Mouse (Mus musculus) G1E (cell line): ENCODE measurements around the gene Zfp94.

ENCODE experiments used
- CTCF ChIP-seq: IDR thresholded peaks from 2 replicates; pipeline ENCODE4 v1.5.1; 2012; ENCODE audit warnings: low read depth, low read length, inconsistent platforms, mixed read lengths
- GATA1 ChIP-seq: IDR thresholded peaks from 2 replicates; pipeline ENCODE4 v1.6.1; 2012; ENCODE audit warnings: borderline replicate concordance, low read length, inconsistent platforms, mixed read lengths
- GATA2 ChIP-seq: IDR thresholded peaks from 2 replicates; pipeline ENCODE4 v1.6.1; 2012; ENCODE audit warnings: low read depth, low read length, inconsistent platforms, borderline replicate concordance
- TAL1 ChIP-seq: conservative IDR thresholded peaks from 2 replicates; pipeline ENCODE4 v1.6.1; 2012; ENCODE audit warnings: low read depth, low read length, inconsistent platforms, mixed read lengths

GRCm38 (mm10) chr7:24270288-24270672, 46.2 kb downstream of the Zfp94 start, which contains the start of gene Zfp93:
- no peak for TF ChIP-seq GATA2
- no peak for TF ChIP-seq CTCF
- no peak for TF ChIP-seq TAL1
- no peak for TF ChIP-seq GATA1
